9 mouse cellular contexts compared by ENCODE assay signal in genomic region chr9:90055409-90055808, GRCm38 (mm10). TPM values are rescaled to one million over a fixed set of nuclear protein-coding genes. Genes with fewer than 3 reads are reported as not detected.
DNase-seq lines count a peak whose midpoint lies in the region; ATAC-seq and TF ChIP-seq lines count a peak whose summit lies in the region.
"Had no signal": no experiment of that assay in that cellular context is flagged by ENCODE, and none has a peak within 500 bp of the region (broad histone marks: within the 10 kb centered on the region; RNA-seq: fewer than 3 reads in every experiment).

No protein-coding gene starts in this region.

- no peaks in the 10 kb centered on the region for H3K36me3 ChIP-seq in heart, postnatal 0 days (replicated peaks; ENCODE audit: control insufficient read depth, insufficient read depth, low read length)
- no peaks in the 10 kb centered on the region for H3K36me3 ChIP-seq in midbrain, embryonic 14.5 days (ENCODE audit: control insufficient read depth, insufficient read depth, low read length)
- no peaks in the 10 kb centered on the region for H3K36me3 ChIP-seq in midbrain, embryonic 13.5 days
- H3K36me3 ChIP-seq in hindbrain, embryonic 14.5 days (replicated peaks; ENCODE audit: control insufficient read depth, insufficient read depth), result no peaks in the 10 kb centered on the region
- H3K36me3 ChIP-seq in macrophage (ENCODE audit: inconsistent target), result no peaks in the 10 kb centered on the region

- no peak for TF ChIP-seq EP300 in heart, postnatal 0 days (IDR thresholded peaks at IDR 0.05; ENCODE audit: low read depth)

- H3K4me3 ChIP-seq in heart, postnatal 0 days (ENCODE audit: low read depth, low read length), result peak overlapping the region; percentile 64
- H3K4me3 ChIP-seq in midbrain, embryonic 14.5 days (replicated peaks; ENCODE audit: low read depth, low read length), result peak overlapping the region; percentile 37; the same call in 1 of the 2 replicates
- H3K4me3 ChIP-seq in midbrain, embryonic 13.5 days (replicated peaks), result no peak overlapping the region
- H3K4me3 ChIP-seq in hindbrain, embryonic 14.5 days (replicated peaks; ENCODE audit: low read length), result no peak overlapping the region
- H3K4me3 ChIP-seq in macrophage (ENCODE audit: inconsistent target), result peak overlapping the region; percentile 87

- TF ChIP-seq CTCF in heart, postnatal 0 days (IDR thresholded peaks at IDR 0.05; ENCODE audit: low read depth), result no peak

- peak overlapping the region; percentile 85 for H3K4me2 ChIP-seq in heart, postnatal 0 days (ENCODE audit: low read depth, low read length)
- peak overlapping the region; percentile 65; the same call in 1 of the 2 replicates for H3K4me2 ChIP-seq in midbrain, embryonic 14.5 days (ENCODE audit: low read length)
- H3K4me2 ChIP-seq in midbrain, embryonic 13.5 days (replicated peaks), result no peak overlapping the region
- peak overlapping the region; percentile 67; the same call in 1 of the 2 replicates for H3K4me2 ChIP-seq in hindbrain, embryonic 14.5 days (replicated peaks)

- no peaks in the 10 kb centered on the region for H3K27me3 ChIP-seq in heart, postnatal 0 days (ENCODE audit: control insufficient read depth, insufficient read depth, low read length)
- H3K27me3 ChIP-seq in midbrain, embryonic 14.5 days (ENCODE audit: control insufficient read depth, insufficient read depth, low read length), result peaks cover 4% of the 10 kb centered on the region; the same call in 1 of the 2 replicates
- H3K27me3 ChIP-seq in midbrain, embryonic 13.5 days, result peaks cover 4% of the 10 kb centered on the region; the same call in 1 of the 2 replicates
- H3K27me3 ChIP-seq in hindbrain, embryonic 14.5 days (ENCODE audit: control insufficient read depth, insufficient read depth, low read length), result peaks cover 5% of the 10 kb centered on the region; the same call in 1 of the 2 replicates

- 29% methylated on average over 5 of the region's 5 CpGs for WGBS in heart, postnatal 0 days
- WGBS in midbrain, embryonic 14.5 days, result 46% methylated on average over 5 of the region's 5 CpGs
- WGBS in midbrain, embryonic 13.5 days, result 58% methylated on average over 5 of the region's 5 CpGs
- WGBS in hindbrain, embryonic 14.5 days, result 49% methylated on average over 5 of the region's 5 CpGs
- WGBS in macrophage (ENCODE audit: missing documents), result 66% methylated on average over 4 of the region's 5 CpGs

- peaks cover 44% of the 10 kb centered on the region for H3K79me2 ChIP-seq in macrophage (ENCODE audit: inconsistent target)

- no peak for ATAC-seq in heart, postnatal 0 days (ENCODE audit: insufficient read depth, low read depth)
- no peak for ATAC-seq in midbrain, embryonic 14.5 days (ENCODE audit: low FRiP score, low TSS enrichment)
- no peak for ATAC-seq in midbrain, embryonic 13.5 days
- ATAC-seq in hindbrain, embryonic 14.5 days (ENCODE audit: low FRiP score), result no peak

- H3K9me3 ChIP-seq in heart, postnatal 0 days (replicated peaks; ENCODE audit: control insufficient read depth, low read length), result no peaks in the 10 kb centered on the region
- no peaks in the 10 kb centered on the region for H3K9me3 ChIP-seq in midbrain, embryonic 14.5 days (ENCODE audit: control insufficient read depth, low read length)
- H3K9me3 ChIP-seq in midbrain, embryonic 13.5 days, result no peaks in the 10 kb centered on the region
- no peaks in the 10 kb centered on the region for H3K9me3 ChIP-seq in hindbrain, embryonic 14.5 days (ENCODE audit: control insufficient read depth, low read length)

- peak overlapping the region; percentile 63; the same call in 1 of the 2 replicates for H3K9ac ChIP-seq in heart, postnatal 0 days (replicated peaks; ENCODE audit: low read depth, low read length)
- no peak overlapping the region for H3K9ac ChIP-seq in midbrain, embryonic 14.5 days (replicated peaks; ENCODE audit: low read length)
- no peak overlapping the region for H3K9ac ChIP-seq in midbrain, embryonic 13.5 days (replicated peaks)
- no peak overlapping the region for H3K9ac ChIP-seq in hindbrain, embryonic 14.5 days

- intact Hi-C loops in heart, postnatal 36 days (cut with DNase I), result no loop called here

- DNase-seq in heart, postnatal 0 days (ENCODE audit: low spot score), result no peak
- no peak for DNase-seq in heart, postnatal 36 days
- peak; percentile 25 for DNase-seq in midbrain, embryonic 14.5 days
- no peak for DNase-seq in hindbrain, embryonic 14.5 days (ENCODE audit: low spot score)
- DNase-seq in thymus, postnatal 36 days, result no peak
- DNase-seq in urinary bladder, adult 2 months (ENCODE audit: low spot score), result no peak
- DNase-seq: layer of hippocampus, postnatal 36 days had no signal

- H3K27ac ChIP-seq in heart, postnatal 0 days (ENCODE audit: low read depth), result no peak overlapping the region
- H3K27ac ChIP-seq in midbrain, embryonic 14.5 days (replicated peaks; ENCODE audit: low read depth, low read length), result no peak overlapping the region
- H3K27ac ChIP-seq in midbrain, embryonic 13.5 days, result no peak overlapping the region
- H3K27ac ChIP-seq in hindbrain, embryonic 14.5 days, result no peak overlapping the region
- H3K27ac ChIP-seq in macrophage, result peak overlapping the region; percentile 80

- no peaks in the 10 kb centered on the region for H3K4me1 ChIP-seq in heart, postnatal 0 days (ENCODE audit: control insufficient read depth, insufficient read depth)
- 0 out of 2 replicates have a peak, but pooled peaks cover 3% of the 10 kb centered on the region for H3K4me1 ChIP-seq in midbrain, embryonic 14.5 days (ENCODE audit: control insufficient read depth, insufficient read depth, low read length)
- H3K4me1 ChIP-seq in midbrain, embryonic 13.5 days (replicated peaks), result peaks cover 10% of the 10 kb centered on the region
- peaks cover 8% of the 10 kb centered on the region; the same call in 1 of the 2 replicates for H3K4me1 ChIP-seq in hindbrain, embryonic 14.5 days (replicated peaks; ENCODE audit: control insufficient read depth, insufficient read depth, low read length)

RNA-seq across cellular contexts. Expression of gene Ctsh, which starts 1.5 kb away (rescaled TPM):
- 63.6 and 151 TPM in 2 replicates for total RNA-seq in heart, postnatal 0 days (2014; rRNA removed; ENCODE audit: low replicate concordance)
- 78.8 and 85.5 TPM in 2 replicates for polyA plus RNA-seq in heart, postnatal 0 days (2015; fragmentation: Nextera tagmentation; extraction: Ambion mirVana)
- total RNA-seq in heart, postnatal 36 days (2021), result 10 to 100 TPM; 56.0 to 58.4 TPM
- polyA plus RNA-seq in midbrain, embryonic 14.5 days (2014; fragmentation: Nextera tagmentation; extraction: Ambion mirVana), result 8.6 and 20.9 TPM in 2 replicates
- polyA plus RNA-seq in midbrain, embryonic 13.5 days (2015; fragmentation: Nextera tagmentation; extraction: Ambion mirVana), result 13.4 and 13.9 TPM in 2 replicates
- polyA plus RNA-seq in hindbrain, embryonic 14.5 days (2014; fragmentation: Nextera tagmentation; extraction: Ambion mirVana), result 29.4 and 30.8 TPM in 2 replicates
- 100 to 1,000 TPM; 245 to 581 (median 440) TPM for total RNA-seq in macrophage (2018; cell fraction: chromatin; rRNA removed)
- 100 to 1,000 TPM; 403 to 905 (median 562) TPM for total RNA-seq in macrophage (2018; cell fraction: cytosol; rRNA removed)
- total RNA-seq in macrophage (2018; cell fraction: nucleus; rRNA removed), result 100 to 1,000 TPM; 222 to 887 (median 616) TPM
- polyA plus RNA-seq in macrophage (2018), result 421 to 733 TPM (median 673 TPM) in 3 replicates
- 183 and 230 TPM in 2 replicates for polyA plus RNA-seq in urinary bladder, adult 2 months (2012; rRNA removed)

RNA-seq across cellular contexts. Expression of gene Morf4l1, which starts 59.2 kb away (rescaled TPM):
- total RNA-seq in heart, postnatal 0 days (2014; rRNA removed; ENCODE audit: low replicate concordance), result 92.5 and 111 TPM in 2 replicates
- 293 and 300 TPM in 2 replicates for polyA plus RNA-seq in heart, postnatal 0 days (2015; fragmentation: Nextera tagmentation; extraction: Ambion mirVana)
- total RNA-seq in heart, postnatal 36 days (2021), result 100 to 1,000 TPM; 254 to 268 TPM
- polyA plus RNA-seq in midbrain, embryonic 14.5 days (2014; fragmentation: Nextera tagmentation; extraction: Ambion mirVana), result 616 and 659 TPM in 2 replicates
- polyA plus RNA-seq in midbrain, embryonic 13.5 days (2015; fragmentation: Nextera tagmentation; extraction: Ambion mirVana), result 575 and 608 TPM in 2 replicates
- 557 and 572 TPM in 2 replicates for polyA plus RNA-seq in hindbrain, embryonic 14.5 days (2014; fragmentation: Nextera tagmentation; extraction: Ambion mirVana)
- total RNA-seq in macrophage (2018; cell fraction: chromatin; rRNA removed), result 100 to 1,000 TPM; 267 to 473 (median 379) TPM
- total RNA-seq in macrophage (2018; cell fraction: cytosol; rRNA removed), result 100 to 1,000 TPM; 308 to 444 (median 369) TPM
- 100 to 1,000 TPM; 206 to 324 (median 272) TPM for total RNA-seq in macrophage (2018; cell fraction: nucleus; rRNA removed)
- 377 to 571 TPM (median 378 TPM) in 3 replicates for polyA plus RNA-seq in macrophage (2018)
- polyA plus RNA-seq in urinary bladder, adult 2 months (2012; rRNA removed), result 399 and 411 TPM in 2 replicates

Comparison
In these comparisons a context has a peak if more than half of its experiments do, and no peak if none do; other contexts are left out.
1. H3K4me3 ChIP-seq: peak in heart, postnatal 0 days (single experiment), midbrain, embryonic 14.5 days (single experiment) and macrophage (single experiment); none in midbrain, embryonic 13.5 days (single experiment) and hindbrain, embryonic 14.5 days (single experiment).